Mouse (Mus musculus) embryonic facial prominence, embryonic 13.5 days (tissue): ENCODE results near the gene Ppargc1a. TPM values are rescaled to one million over a fixed set of nuclear protein-coding genes. Genes with fewer than 3 reads are reported as not detected.

Experiments used
- ATAC-seq: fragments of 200-750 bp; cut with Nextera tagmentation; 2 replicates; pipeline ENCODE4 v1.8.0; 2017; ENCODE audit warnings: low read depth; ENCODE audit not compliant: insufficient number of reproducible peaks, insufficient read depth, low FRiP score, low TSS enrichment
- H3K27ac ChIP-seq: fragments of 300-500 bp; sonication (generic); 2 replicates; pipeline ENCODE4 v1.5.1; 2015; ENCODE audit warnings: moderate library complexity, mild to moderate bottlenecking, inconsistent platforms
- H3K27me3 ChIP-seq: fragments of 300-500 bp; sonication (generic); 2 replicates; pipeline ENCODE4 v1.6.1; 2015; ENCODE audit warnings: mild to moderate bottlenecking, inconsistent platforms
- H3K36me3 ChIP-seq: fragments of 300-500 bp; sonication (generic); 2 replicates; pipeline ENCODE4 v1.6.1; 2015; ENCODE audit warnings: mild to moderate bottlenecking, inconsistent platforms
- H3K4me1 ChIP-seq: fragments of 300-500 bp; sonication (generic); 2 replicates; pipeline ENCODE4 v1.6.1; 2015; ENCODE audit warnings: inconsistent platforms
- H3K4me2 ChIP-seq: fragments of 300-500 bp; sonication (generic); 2 replicates; pipeline ENCODE4 v1.6.1; 2015; ENCODE audit warnings: moderate library complexity, mild to moderate bottlenecking, inconsistent platforms
- H3K4me3 ChIP-seq: fragments of 300-500 bp; sonication (generic); 2 replicates; pipeline ENCODE4 v1.5.1; 2015; ENCODE audit warnings: mild to moderate bottlenecking, inconsistent platforms
- H3K9ac ChIP-seq: fragments of 300-500 bp; sonication (generic); 2 replicates; pipeline ENCODE4 v1.6.1; 2015; ENCODE audit warnings: mild to moderate bottlenecking, inconsistent platforms
- H3K9me3 ChIP-seq: fragments of 300-500 bp; sonication (generic); 2 replicates; pipeline ENCODE4 v1.6.1; 2016; ENCODE audit warnings: inconsistent platforms
- WGBS: fragments of 180-500 bp; shearing (Covaris S2); methylation state at CpG from one replicate; pipeline ENCODE4 v1.1.7; 2015; ENCODE audit warnings: mixed read lengths; 5-methylcytosine and 5-hydroxymethylcytosine counted together
- polyA plus RNA-seq: library from polyadenylated mRNA; unstranded; fragments of >200 nt; fragmentation: Nextera tagmentation; extraction: Ambion mirVana; gene quantifications from 2 replicates; pipeline ENCODE4 v1.2.1, GENCODE M21; 2015

The Ppargc1a gene
- 4.2 and 5.7 TPM in 2 replicates for polyA plus RNA-seq

DNA sequence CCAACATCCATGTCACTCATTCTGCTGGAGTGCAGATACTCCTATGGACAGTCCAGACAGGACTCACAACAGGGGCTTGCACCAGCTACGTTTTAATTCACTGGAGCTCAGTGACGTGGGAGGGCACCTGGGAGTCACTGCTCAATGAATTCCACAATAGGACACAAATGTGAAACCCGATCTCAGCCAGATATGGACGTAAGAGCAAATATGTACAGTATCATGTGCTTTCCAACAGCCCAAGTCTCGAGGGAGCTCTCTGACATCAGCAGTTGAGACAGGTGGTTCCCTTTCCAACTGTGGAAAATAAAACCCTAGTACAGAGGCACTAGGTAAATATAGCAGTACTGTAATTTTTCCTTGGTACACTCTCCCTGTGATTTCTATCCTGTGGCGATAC is at the start of gene Ppargc1a:
Ppargc1a (minus strand) TSS at position 68 of the 400 bp plus-strand sequence.
- no peaks in the 10 kb centered on the region for H3K27me3 ChIP-seq
- 33% methylated on average over 6 of the region's 6 CpGs for WGBS
- peak within 1 kb of the TSS; percentile 24; the same call in 1 of the 2 replicates for H3K4me2 ChIP-seq
- no peak for ATAC-seq
- H3K4me3 ChIP-seq, result no peak within 1 kb of the TSS
- no peaks in the 10 kb centered on the region for H3K36me3 ChIP-seq
- peaks cover 13% of the 10 kb centered on the region for H3K4me1 ChIP-seq
- H3K27ac ChIP-seq, result no peak within 1 kb of the TSS; the same call in 1 of the 2 replicates
- H3K9me3 ChIP-seq, result no peaks in the 10 kb centered on the region
- H3K9ac ChIP-seq, result no peak within 1 kb of the TSS

DNA sequence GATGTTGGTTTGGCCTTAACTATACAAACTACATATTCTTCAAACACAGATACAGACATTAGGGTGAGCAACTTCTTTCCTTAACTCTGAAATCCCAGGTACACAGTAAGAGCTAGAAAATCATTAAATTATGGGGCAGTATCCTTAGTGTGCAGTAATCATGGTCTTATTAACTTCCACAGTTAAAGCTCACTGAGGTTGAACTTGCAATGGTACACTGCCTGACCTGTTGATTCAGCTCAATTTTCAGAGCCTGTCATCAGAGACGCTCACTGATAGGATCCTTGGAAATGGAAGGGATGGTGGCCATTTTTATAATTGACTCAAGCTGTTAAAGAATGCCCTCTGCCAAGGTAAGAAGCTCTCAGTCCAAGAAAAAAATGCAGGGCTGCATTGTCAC is 49.4 kb upstream of the Ppargc1a start:
- H3K9ac ChIP-seq, result no peak overlapping the region
- H3K36me3 ChIP-seq, result no peaks in the 10 kb centered on the region
- H3K27ac ChIP-seq, result no peak overlapping the region
- no peaks in the 10 kb centered on the region for H3K27me3 ChIP-seq
- WGBS, result 44% methylated on average over 1 of the region's 1 CpGs
- H3K9me3 ChIP-seq, result peaks cover 5% of the 10 kb centered on the region; the same call in 1 of the 2 replicates
- H3K4me2 ChIP-seq, result no peak overlapping the region
- no peak for ATAC-seq
- H3K4me3 ChIP-seq, result no peak overlapping the region
- H3K4me1 ChIP-seq, result no peaks in the 10 kb centered on the region

DNA sequence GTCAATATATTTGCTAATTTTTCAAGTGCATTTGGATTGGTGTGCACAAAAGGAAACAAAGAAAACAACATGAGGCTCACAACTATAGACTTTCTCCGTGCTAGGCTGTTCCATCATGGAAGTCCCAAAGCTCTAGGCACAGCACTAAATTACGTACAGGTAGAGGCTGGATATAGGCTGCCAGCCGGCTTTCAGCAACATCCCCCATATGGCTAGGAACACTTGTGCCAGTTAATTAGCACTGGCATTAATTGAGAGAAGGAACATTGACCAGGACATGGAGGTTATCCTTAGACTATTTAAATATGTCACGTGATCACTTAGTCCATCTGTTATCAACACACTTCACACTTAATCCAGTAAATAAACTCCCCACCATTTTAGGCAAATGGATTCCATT is 44.5 kb upstream of the Ppargc1a start:
- Histone ChIP-seq H3K9me3 (no peaks in the 10 kb centered on the region), H3K4me1 (peaks cover 7% of the 10 kb centered on the region; the same call in 1 of the 2 replicates), H3K36me3 (no peaks in the 10 kb centered on the region), H3K27ac (no peak overlapping the region), H3K27me3 (no peaks in the 10 kb centered on the region), H3K4me3 (no peak overlapping the region), H3K4me2 (no peak overlapping the region), H3K9ac (no peak overlapping the region)
- no peak for ATAC-seq
- 89% methylated on average over 4 of the region's 4 CpGs for WGBS

DNA sequence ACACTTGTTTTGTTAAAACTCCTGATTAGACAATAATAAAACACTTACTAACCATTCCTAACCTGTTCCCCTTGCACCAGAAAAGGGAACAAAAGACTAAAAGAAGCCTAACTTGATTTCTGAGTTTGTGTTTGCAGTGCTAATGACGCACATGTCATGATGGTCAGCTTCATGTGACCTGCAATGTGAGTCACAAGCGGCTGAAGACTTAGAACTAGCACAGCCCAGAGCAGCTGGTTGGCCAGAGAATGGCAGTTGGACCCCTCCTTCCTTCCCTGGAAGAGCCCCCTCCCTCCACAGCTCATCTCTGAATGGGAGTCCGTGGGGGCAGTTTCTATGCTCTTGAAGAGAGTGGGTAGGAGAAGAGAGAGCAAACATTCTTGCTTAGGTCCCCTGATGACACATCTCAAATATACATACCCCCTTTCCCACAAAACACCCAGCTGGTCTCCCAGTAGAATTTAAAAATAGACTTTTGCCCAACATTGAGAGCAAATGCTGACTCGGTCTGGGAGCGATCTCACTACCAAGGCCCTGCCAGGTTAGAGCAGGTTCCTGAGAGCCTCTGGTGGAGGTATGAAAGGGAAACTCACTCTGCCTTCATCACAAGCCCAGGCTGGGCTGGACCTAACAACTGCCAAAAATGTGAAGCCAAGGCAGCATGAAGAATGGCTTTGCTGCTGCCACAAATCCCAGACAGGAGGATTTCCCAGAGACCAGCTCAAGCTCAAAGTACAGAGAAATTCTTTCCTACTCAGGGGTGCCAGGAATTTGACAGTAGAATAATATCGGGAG is 40.4 kb upstream of the Ppargc1a start:
- H3K9ac ChIP-seq, result no peak overlapping the region
- H3K27me3 ChIP-seq, result no peaks in the 10 kb centered on the region
- H3K27ac ChIP-seq, result no peak overlapping the region
- H3K9me3 ChIP-seq, result no peaks in the 10 kb centered on the region
- ATAC-seq, result no peak
- H3K36me3 ChIP-seq, result no peaks in the 10 kb centered on the region
- H3K4me2 ChIP-seq, result no peak overlapping the region
- 73% methylated on average over 6 of the region's 6 CpGs for WGBS
- H3K4me3 ChIP-seq, result no peak overlapping the region
- H3K4me1 ChIP-seq, result peaks cover 7% of the 10 kb centered on the region; the same call in 1 of the 2 replicates

DNA sequence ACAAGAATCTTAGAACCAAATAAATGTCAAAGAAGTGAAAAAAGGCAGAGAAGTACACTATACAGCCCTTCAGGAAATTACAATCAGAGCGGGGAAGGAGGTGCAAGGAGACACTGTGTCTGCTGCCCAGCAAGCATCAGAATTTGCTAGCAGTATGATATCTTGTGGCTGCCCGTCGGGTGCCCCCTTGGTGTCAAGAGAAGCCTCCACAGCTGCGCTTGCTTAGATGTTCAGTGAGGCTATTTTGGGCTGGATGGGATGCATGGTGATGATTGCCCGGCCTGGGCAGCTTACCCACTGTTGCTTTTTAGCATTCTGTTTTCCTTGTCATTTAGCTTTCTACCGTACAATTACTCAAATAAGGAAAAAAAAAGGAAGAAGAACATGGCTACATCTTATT is 32.0 kb upstream of the Ppargc1a start:
- H3K27me3 ChIP-seq, result no peaks in the 10 kb centered on the region
- H3K4me1 ChIP-seq, result peaks cover 7% of the 10 kb centered on the region
- 77% methylated on average over 6 of the region's 6 CpGs for WGBS
- ATAC-seq, result no peak
- H3K9ac ChIP-seq, result no peak overlapping the region
- H3K4me3 ChIP-seq, result no peak overlapping the region
- no peak overlapping the region for H3K27ac ChIP-seq
- H3K36me3 ChIP-seq, result no peaks in the 10 kb centered on the region
- H3K4me2 ChIP-seq, result no peak overlapping the region
- H3K9me3 ChIP-seq, result no peaks in the 10 kb centered on the region

DNA sequence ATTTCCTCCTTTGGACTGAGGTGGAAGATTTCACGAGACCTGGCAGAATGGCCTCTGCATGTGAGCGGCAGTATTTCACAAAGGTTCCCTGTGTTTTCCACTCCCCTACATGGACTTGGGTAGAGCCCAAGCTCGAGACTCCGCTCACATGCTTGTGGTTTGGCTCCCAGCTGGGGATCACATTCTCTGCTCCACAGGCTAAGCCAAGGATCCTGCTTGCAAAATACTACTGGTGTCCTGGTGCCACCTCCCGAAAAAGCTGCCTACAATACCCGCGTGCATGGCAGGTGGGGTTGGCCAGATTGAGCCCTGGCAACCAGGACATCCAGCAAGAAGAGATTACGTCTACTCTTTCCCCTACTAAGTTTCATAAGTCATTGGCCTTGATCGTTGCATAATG is 28.1 kb upstream of the Ppargc1a start:
- no peaks in the 10 kb centered on the region for H3K27me3 ChIP-seq
- no peak overlapping the region for H3K4me3 ChIP-seq
- H3K36me3 ChIP-seq, result no peaks in the 10 kb centered on the region
- no peak for ATAC-seq
- WGBS, result 78% methylated on average over 9 of the region's 9 CpGs
- no peaks in the 10 kb centered on the region for H3K9me3 ChIP-seq
- no peak overlapping the region for H3K27ac ChIP-seq
- peaks cover 12% of the 10 kb centered on the region for H3K4me1 ChIP-seq
- no peak overlapping the region for H3K4me2 ChIP-seq
- H3K9ac ChIP-seq, result no peak overlapping the region

DNA sequence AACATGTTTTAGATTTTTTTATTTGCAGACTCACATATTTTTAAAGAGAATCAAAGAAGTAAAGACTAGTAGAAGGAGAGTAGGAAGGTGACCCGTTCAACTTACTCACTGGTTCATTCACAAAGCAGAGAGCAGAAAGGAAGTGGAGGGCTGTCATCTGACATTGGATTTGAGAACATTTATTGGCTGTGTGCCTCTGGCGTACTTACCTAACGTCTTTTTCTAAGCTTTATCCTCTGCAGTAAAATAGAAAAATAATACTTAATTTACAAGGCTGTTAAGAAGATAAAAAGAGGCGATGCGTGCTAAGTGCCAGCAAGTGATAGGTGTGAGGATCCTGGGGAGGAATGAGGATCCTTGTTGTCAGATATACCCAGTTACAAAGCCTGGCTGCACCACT is 24.7 kb upstream of the Ppargc1a start:
- no peak for ATAC-seq
- no peaks in the 10 kb centered on the region for H3K9me3 ChIP-seq
- no peak overlapping the region for H3K27ac ChIP-seq
- no peaks in the 10 kb centered on the region for H3K27me3 ChIP-seq
- no peak overlapping the region for H3K4me2 ChIP-seq
- H3K4me3 ChIP-seq, result no peak overlapping the region
- no peaks in the 10 kb centered on the region for H3K36me3 ChIP-seq
- no peak overlapping the region for H3K9ac ChIP-seq
- peaks cover 12% of the 10 kb centered on the region for H3K4me1 ChIP-seq
- 47% methylated on average over 5 of the region's 5 CpGs for WGBS

DNA sequence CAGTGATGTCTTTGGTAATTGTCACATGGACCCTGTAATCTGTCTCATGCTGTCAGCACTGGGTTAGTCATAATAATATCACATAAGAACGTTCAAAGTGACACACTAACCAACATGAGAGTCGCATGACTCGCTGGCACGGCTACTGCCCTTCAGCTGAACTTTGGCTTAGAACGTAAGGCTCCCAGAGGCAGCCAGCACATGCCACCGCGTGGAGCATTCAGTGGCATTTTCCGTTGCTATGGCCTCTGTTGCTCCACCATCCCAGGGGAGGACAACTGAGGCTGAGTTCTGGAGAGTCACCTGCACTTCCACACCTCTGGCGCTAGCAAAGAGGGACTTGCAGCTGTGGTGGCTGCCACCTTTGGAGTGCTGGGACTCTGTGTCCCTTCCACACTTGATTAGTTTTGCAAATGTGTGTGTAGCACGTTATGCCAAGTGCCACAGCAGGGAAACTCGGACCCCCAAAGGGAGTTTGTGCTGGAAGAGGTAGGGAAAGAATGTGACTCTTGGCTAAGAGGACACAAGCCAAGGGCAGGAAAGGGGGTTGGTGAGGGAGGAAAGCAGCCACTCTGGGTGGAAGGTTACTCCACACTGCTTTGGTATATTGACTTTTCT is 24.1 kb upstream of the Ppargc1a start:
- WGBS, result 21% methylated on average over 11 of the region's 11 CpGs
- H3K36me3 ChIP-seq, result no peaks in the 10 kb centered on the region
- H3K9ac ChIP-seq, result no peak overlapping the region
- H3K9me3 ChIP-seq, result no peaks in the 10 kb centered on the region
- H3K4me3 ChIP-seq, result no peak overlapping the region
- H3K4me2 ChIP-seq, result no peak overlapping the region
- H3K27me3 ChIP-seq, result no peaks in the 10 kb centered on the region
- H3K27ac ChIP-seq, result no peak overlapping the region; the same call in 1 of the 2 replicates
- peaks cover 12% of the 10 kb centered on the region for H3K4me1 ChIP-seq
- no peak for ATAC-seq

DNA sequence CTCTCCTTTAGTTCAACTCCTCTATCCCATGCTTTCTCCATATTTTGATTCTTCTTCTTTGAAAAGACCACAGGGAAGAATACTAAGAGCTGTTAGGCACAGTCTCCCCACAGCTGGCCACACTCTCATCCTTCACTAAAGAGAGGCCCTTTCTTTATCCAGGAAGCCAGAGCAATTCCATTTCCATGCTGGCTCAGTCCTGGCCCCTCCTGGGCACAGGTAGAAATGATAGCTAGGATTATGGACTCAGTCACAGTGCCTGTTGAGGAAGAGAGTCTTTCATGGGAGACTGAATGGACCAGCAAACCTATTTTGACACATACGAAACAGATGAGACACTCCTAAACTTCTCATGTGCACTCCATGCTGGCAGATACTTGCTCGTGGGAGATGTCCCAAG is 18.7 kb upstream of the Ppargc1a start:
- Histone ChIP-seq H3K9ac (no peak overlapping the region), H3K4me3 (no peak overlapping the region), H3K4me2 (no peak overlapping the region), H3K36me3 (no peaks in the 10 kb centered on the region), H3K9me3 (no peaks in the 10 kb centered on the region), H3K27ac (no peak overlapping the region), H3K27me3 (no peaks in the 10 kb centered on the region), H3K4me1 (no peaks in the 10 kb centered on the region; the same call in 1 of the 2 replicates)
- ATAC-seq, result no peak
- 69% methylated on average over 2 of the region's 2 CpGs for WGBS

DNA sequence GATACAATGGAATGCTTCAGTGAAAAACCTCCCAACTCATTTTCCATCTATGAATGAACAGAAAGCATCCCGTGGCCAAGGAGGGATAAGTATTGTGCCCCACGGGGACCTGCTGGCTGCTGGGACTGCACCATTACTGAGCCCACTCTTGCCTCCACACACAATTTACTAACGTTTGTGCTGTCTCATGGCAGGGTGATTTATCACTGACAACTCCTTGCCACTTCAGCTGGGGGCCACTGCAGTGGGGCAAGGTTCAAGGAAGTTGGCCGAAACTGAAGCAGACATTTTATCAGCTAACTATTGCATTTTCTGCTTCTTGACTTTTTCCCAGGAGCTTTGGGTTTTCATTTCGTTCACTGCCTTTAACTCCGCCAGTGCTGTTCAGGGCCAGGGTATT is 17.5 kb upstream of the Ppargc1a start:
- Histone ChIP-seq H3K9ac (no peak overlapping the region), H3K27ac (no peak overlapping the region), H3K9me3 (no peaks in the 10 kb centered on the region), H3K4me2 (no peak overlapping the region), H3K27me3 (no peaks in the 10 kb centered on the region), H3K4me1 (no peaks in the 10 kb centered on the region; the same call in 1 of the 2 replicates), H3K4me3 (no peak overlapping the region), H3K36me3 (no peaks in the 10 kb centered on the region)
- 63% methylated on average over 6 of the region's 6 CpGs for WGBS
- ATAC-seq, result no peak

DNA sequence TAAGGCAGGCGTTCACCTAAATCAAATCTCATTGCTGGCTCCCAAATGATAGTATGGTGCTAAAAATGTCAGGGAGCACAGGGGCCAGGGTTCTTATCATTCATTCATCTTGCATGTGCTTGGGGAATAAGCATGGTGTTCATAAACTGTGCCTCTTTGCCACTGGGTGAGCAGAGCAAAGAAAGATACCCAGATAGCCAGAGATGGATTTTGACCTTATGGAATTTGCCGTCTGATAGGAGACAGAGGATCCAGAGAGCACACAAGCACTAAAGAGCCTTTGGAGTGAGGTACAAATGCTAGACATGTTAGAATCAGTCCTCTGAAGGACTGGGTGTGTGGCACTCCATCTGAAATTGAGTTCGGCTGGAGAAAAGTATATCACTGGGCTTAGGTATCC is 16.7 kb upstream of the Ppargc1a start:
- Histone ChIP-seq H3K27me3 (no peaks in the 10 kb centered on the region), H3K4me2 (no peak overlapping the region), H3K9ac (no peak overlapping the region), H3K27ac (no peak overlapping the region), H3K4me3 (no peak overlapping the region), H3K36me3 (no peaks in the 10 kb centered on the region), H3K4me1 (no peaks in the 10 kb centered on the region; the same call in 1 of the 2 replicates), H3K9me3 (no peaks in the 10 kb centered on the region)
- 89% methylated on average over 3 of the region's 3 CpGs for WGBS
- no peak for ATAC-seq

DNA sequence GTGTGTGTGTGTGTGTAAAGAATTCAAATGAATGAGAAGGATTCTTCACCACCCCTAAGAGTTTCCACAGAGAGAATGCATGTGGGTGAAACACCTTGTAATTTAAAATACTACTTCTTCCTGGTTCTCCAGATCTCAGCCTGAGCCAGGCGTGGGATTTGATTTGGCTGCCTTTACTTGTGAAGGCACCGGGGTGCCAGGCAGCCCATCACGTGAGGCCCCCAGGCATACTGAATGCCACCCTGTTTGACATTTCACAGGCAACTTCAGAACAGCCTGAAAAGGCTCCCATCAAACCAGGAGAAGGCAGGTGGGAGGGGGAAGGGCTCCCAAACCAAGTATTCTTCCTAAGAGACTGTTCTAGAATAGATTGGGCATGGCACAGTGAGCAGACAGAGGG is 16.1 kb upstream of the Ppargc1a start:
- Histone ChIP-seq H3K4me1 (no peaks in the 10 kb centered on the region; the same call in 1 of the 2 replicates), H3K4me3 (no peak overlapping the region), H3K9ac (no peak overlapping the region), H3K9me3 (no peaks in the 10 kb centered on the region), H3K27me3 (no peaks in the 10 kb centered on the region), H3K27ac (no peak overlapping the region), H3K4me2 (no peak overlapping the region), H3K36me3 (no peaks in the 10 kb centered on the region)
- ATAC-seq, result no peak
- WGBS, result 69% methylated on average over 3 of the region's 3 CpGs
